Mouse (Mus musculus) stomach, postnatal 0 days (tissue): ENCODE results near the gene Lmntd1.

Experiments used
- CTCF ChIP-seq: IDR thresholded peaks from 2 replicates; pipeline ENCODE4 v1.5.1; 2016; ENCODE audit warnings: antibody characterized with exemption, low read depth, mild to moderate bottlenecking, moderate library complexity
- EP300 ChIP-seq: optimal IDR thresholded peaks from 2 replicates; pipeline ENCODE3; 2016; ENCODE audit warnings: antibody characterized with exemption

- no peak for TF ChIP-seq CTCF
- TF ChIP-seq EP300: no peak
Measured at GRCm38 (mm10) chr6:145593991-145594390, 20.1 kb downstream of the Lmntd1 start.
